Mouse (Mus musculus): ENCODE results near the gene Pawr.

- TF ChIP-seq GATA1 (IDR thresholded peaks at IDR 0.05; ENCODE audit: borderline replicate concordance, low read length) = no peak
- no peak for TF ChIP-seq FLI1 (IDR thresholded peaks at IDR 0.05; ENCODE audit: low read length)
Observed at GRCm38 (mm10) chr10:108334096-108334495, 2.2 kb downstream of the Pawr start.

Data from megakaryocyte, embryonic 14.5 days (primary cell).